Mouse (Mus musculus): ENCODE data around the gene Crls1.

Gene Crls1

GRCm38 (mm10) chr2:132885312-132885711 is 38.8 kb downstream of the Crls1 start:
- DNase-seq = no peak

- peak; percentile 61 to 62 for DNase-seq
These were observed 47.4 kb downstream of the Crls1 start for GRCm38 (mm10) chr2:132893826-132894225.

DNA sequence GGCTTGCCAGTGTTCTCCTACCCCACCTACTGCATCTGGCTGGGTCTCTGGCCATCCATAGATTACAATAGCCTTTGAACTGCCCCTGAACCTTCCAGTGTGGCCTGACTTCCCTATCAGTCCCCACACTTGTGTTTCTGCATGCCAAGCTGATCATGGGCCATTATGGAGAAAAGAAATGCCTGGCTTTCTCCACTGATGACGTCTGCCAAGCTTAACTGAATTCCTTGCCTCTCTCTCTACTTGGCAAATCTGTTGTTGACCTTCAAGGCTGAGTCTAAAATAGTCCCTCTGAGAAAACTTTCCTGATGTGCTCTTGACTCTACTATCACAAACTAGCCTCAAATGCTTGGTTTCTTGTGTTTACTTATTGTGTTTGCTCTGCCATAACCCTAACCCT is 51.7 kb downstream of the Crls1 start:
- DNase-seq = no peak

GRCm38 (mm10) chr2:132900596-132900995 is 54.1 kb downstream of the Crls1 start:
- no peak for DNase-seq

DNA sequence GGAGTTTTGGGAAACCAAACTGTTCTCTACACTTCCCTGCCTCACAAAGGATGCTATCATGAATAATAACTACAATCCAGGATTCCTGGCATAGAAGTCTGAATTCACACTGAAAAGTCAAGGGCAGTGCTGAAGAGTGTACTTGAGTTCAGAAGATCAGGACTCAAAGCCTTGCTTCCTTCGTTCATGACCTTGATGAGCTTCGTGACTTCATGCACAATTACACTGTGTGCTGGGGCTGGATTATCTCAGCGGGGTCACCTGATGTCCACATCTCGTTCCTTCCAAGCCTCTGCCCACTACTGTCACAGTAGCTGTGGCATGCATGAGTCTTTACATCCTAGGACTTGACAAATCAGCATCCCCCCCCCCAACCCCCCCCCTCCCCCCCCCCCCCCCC is 55.2 kb downstream of the Crls1 start:
- DNase-seq = no peak

GRCm38 (mm10) chr2:132902056-132902455 is 55.6 kb downstream of the Crls1 start:
- no peak for DNase-seq

DNA sequence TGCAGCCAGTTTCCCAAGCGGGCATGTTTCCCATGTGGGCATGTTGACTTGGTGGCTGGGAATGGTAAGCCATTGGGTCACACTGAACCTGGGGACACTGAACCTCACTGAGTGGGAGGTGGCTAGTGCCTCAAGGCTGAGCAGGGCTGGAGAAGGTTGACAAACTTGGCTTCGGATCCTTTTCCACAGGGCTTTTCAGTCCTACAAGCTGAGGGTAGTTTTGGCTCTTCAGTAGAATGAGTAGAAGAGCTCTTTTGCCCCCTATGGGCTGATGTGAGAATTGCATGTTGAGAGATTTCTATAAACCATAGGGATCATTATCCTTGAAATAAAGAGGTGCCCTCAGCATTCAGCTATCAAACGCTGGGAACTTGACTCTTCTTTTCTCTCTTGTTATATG is 57.0 kb downstream of the Crls1 start:
- peak; percentile 84 to 86 for DNase-seq

DNA sequence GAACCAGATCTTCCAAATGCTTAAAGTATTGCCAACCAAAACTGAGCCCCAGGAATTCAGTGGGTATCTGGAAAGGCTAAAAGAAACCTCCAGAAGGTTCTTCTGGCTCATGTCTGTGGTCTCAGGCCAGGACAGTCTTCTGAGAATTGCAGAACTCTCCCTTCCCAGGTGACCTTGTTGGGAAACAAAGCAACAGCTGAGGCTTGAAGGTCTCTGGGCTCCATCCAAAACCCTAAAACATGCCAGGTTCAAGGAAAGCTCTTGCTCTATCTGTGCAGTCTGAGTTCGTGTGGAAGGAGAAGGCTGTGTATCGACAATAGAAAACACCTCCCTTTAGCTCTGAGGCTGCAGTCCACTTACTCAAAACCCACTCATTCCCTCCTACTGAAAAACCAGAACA is 58.5 kb downstream of the Crls1 start:
- no peak for DNase-seq

DNA sequence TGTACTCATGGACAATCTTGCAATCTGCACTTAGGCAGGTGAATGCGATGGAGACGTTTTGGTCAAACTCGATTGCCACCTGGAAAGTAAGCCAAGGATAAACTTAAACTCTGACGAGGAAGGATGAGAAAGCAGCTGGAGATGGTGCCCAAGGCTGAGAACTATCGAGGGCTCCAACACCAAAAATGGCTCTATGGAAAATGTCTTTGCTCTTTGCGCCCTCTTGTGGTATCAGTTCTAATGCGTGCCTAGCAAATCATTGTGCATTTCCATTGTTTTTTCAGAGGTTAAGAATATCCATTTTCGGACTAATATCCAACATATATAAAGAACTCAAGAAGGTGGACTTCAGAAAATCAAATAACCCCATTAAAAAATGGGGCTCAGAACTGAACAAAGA is 60.3 kb downstream of the Crls1 start:
- DNase-seq = peak; percentile 74

DNA sequence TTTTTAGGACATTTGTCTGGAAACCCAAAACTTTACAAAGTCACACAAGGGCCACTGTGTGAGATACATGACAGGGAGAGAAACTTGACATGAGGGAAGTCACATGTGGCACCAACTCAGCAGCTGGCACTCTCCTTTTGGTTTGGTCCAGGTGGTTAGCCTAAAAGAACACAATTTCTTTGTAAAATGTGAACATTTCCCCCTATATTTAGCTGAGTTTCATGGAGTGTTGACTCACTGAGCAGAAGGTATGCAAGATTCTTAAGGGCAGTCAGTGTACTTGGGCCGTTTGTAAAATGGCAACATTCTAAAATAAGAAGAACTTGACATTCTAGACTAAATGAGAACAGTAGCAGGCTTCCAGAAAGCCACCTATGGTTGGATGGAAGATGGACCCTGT is 68.3 kb downstream of the Crls1 start:
- DNase-seq = no peak

All from cerebellum, postnatal 14 days (tissue).